Mouse (Mus musculus): Measurements from ENCODE around the gene Gm15013. TPM values are rescaled to one million over a fixed set of nuclear protein-coding genes. Genes with fewer than 3 reads are reported as not detected.
A peak's percentile ranks its signal among the peaks of the same experiment; 100 is the strongest.

Gm15013 gene
- polyA plus RNA-seq, 2 experiments = not detected

DNA sequence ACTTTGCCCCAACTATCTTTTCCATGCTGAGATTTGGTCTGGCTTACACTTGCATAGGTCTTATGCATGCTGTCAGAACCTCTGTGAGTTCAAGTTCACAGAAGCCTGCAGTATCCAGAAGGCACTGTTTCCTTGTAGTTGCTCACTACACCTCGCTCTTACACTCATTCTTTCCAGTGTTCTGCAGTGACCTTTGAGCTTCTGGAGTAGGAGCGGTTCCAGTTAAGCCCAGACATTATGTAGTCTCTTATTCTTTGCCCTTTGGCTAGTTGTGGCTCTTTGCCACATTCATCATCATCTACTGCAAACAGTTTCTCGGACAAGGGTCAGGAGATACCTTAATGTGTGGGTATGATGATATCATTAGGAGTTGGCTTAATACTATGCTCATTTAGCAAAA lies 16.3 kb upstream of the Gm15013 start:
- no peak overlapping the region for H3K27ac ChIP-seq
- ATAC-seq (ENCODE audit: insufficient read depth) (no peak), DNase-seq (ENCODE audit: low read depth in 3 of 3, low spot score in 3 of 3) (no peak)
- TF ChIP-seq EP300 (IDR thresholded peaks at IDR 0.05; ENCODE audit: low read depth) (no peak), CTCF (IDR thresholded peaks at IDR 0.05; ENCODE audit: low read depth) (no peak)
- H3K4me1 ChIP-seq (replicated peaks; ENCODE audit: control insufficient read depth in 2 of 2, insufficient read depth in 2 of 2, low read length in 1 of 2) = no peaks in the 10 kb centered on the region
- 72% methylated on average over 3 of the region's 3 CpGs for WGBS (ENCODE audit: insufficient replicate concordance)
- H3K4me3 ChIP-seq (ENCODE audit: insufficient read depth in 1 of 2, low read depth in 2 of 2, low read length in 2 of 2) = no peak overlapping the region
- H3K27me3 ChIP-seq (ENCODE audit: control insufficient read depth, insufficient read depth, low read length) = no peaks in the 10 kb centered on the region
- no peaks in the 10 kb centered on the region for H3K9me3 ChIP-seq (ENCODE audit: control insufficient read depth, low read length)
- no peaks in the 10 kb centered on the region for H3K36me3 ChIP-seq (replicated peaks; ENCODE audit: control insufficient read depth, insufficient read depth, low read depth)
- H3K9ac ChIP-seq (replicated peaks) = no peak overlapping the region
- no peak overlapping the region for H3K4me2 ChIP-seq (ENCODE audit: low read depth)

DNA sequence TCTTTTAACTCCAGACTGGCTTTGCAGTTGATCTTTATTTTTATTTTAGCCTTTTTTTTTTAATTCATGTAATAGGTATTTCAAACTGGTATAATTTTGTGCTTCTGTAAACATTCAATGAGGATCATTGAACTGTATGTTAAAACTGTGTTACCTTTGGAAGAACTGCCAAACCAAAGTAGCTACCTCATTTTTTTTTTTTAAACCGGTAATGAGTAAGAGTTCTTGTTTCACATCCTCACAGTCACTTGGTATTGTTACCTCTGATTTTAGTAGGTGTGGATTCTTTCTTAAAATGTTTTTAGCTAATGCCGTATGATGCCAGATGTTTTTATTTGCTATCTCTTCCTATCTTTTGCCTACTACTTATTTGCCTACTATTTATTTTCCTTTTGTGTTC lies 8.1 kb upstream of the Gm15013 start:
- DNase-seq (ENCODE audit: low read depth in 3 of 3, low spot score in 3 of 3) (no peak), ATAC-seq (ENCODE audit: insufficient read depth) (no peak)
- Histone ChIP-seq H3K4me2 (ENCODE audit: low read depth) (no peak overlapping the region), H3K9me3 (ENCODE audit: control insufficient read depth, low read length) (no peaks in the 10 kb centered on the region), H3K36me3 (replicated peaks; ENCODE audit: control insufficient read depth, insufficient read depth, low read depth) (no peaks in the 10 kb centered on the region), H3K4me3 (ENCODE audit: insufficient read depth in 1 of 2, low read depth in 2 of 2, low read length in 2 of 2) (no peak overlapping the region), H3K9ac (replicated peaks) (no peak overlapping the region), H3K4me1 (replicated peaks; ENCODE audit: control insufficient read depth in 2 of 2, insufficient read depth in 2 of 2, low read length in 1 of 2) (no peaks in the 10 kb centered on the region), H3K27ac (no peak overlapping the region), H3K27me3 (ENCODE audit: control insufficient read depth, insufficient read depth, low read length) (no peaks in the 10 kb centered on the region)
- WGBS (ENCODE audit: insufficient replicate concordance) = 63% methylated on average over 2 of the region's 2 CpGs
- TF ChIP-seq EP300 (IDR thresholded peaks at IDR 0.05; ENCODE audit: low read depth) (no peak), CTCF (IDR thresholded peaks at IDR 0.05; ENCODE audit: low read depth) (no peak)

DNA sequence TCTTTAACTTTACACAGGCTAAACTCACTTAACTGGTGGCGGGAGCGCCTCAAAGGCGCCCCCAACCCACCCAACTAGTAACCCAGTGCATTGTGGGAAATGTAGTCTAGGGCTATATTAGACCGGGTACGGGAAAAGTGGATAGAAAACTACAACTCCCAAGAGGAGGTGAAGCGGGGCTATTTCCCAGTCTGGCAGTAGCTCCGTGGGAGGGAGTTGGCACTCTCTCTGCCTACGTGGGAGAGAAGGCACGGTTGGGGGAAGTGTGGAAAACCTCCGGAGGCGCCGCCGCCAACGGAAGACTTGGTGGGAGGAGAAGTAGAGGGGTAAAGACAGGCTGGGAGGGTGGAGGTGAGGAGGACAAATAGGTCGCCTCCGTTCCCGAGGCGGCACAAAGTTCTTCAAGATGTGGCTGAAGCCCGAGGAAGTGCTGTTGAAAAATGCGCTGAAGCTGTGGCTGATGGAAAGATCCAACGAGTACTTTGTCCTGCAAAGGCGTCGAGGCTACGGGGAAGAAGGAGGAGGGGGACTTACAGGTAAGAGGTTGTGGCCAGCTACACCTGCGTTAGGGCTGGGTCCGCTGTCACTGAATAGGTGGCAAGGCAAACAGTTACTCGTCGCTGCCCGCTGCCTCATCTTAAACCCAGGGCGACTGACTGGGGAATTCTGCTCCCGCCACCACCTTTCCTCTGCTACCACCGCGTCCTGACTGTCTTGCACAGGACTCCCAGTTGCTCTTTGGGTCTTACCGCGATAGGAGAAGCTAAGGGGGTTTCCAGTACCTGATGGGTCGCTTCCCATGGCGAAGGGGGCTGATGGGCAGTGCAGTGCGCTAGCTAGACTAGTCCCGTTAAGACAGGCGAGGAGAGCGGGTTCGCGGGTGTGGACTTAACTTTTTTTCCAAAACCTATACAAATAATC lies 29.2 kb downstream of the Gm15013 start, which contains the start of gene Tbc1d8b:
TSS of gene Tbc1d8b (plus strand) at position 222 of the 921 bp plus-strand sequence.
- no peaks in the 10 kb centered on the region for H3K9me3 ChIP-seq (ENCODE audit: control insufficient read depth, low read length)
- no peaks in the 10 kb centered on the region for H3K4me1 ChIP-seq (replicated peaks; ENCODE audit: control insufficient read depth in 2 of 2, insufficient read depth in 2 of 2, low read length in 1 of 2)
- ATAC-seq (ENCODE audit: insufficient read depth) = peak; percentile 99
- no peaks in the 10 kb centered on the region for H3K36me3 ChIP-seq (replicated peaks; ENCODE audit: control insufficient read depth, insufficient read depth, low read depth)
- no peak within 1 kb of the TSS for H3K27ac ChIP-seq
- peak; percentile 67 to 72 (median 68) for DNase-seq (ENCODE audit: low read depth in 3 of 3, low spot score in 3 of 3)
- peak within 1 kb of the TSS; percentile 72 for H3K4me2 ChIP-seq (ENCODE audit: low read depth)
- no peaks in the 10 kb centered on the region for H3K27me3 ChIP-seq (ENCODE audit: control insufficient read depth, insufficient read depth, low read length)
- WGBS (ENCODE audit: insufficient replicate concordance) = 10% methylated on average over 43 of the region's 43 CpGs
- H3K9ac ChIP-seq (replicated peaks) = peak within 1 kb of the TSS; percentile 69
- TF ChIP-seq EP300 (IDR thresholded peaks at IDR 0.05; ENCODE audit: low read depth) = no peak
- no peak for TF ChIP-seq CTCF (IDR thresholded peaks at IDR 0.05; ENCODE audit: low read depth)
- peak within 1 kb of the TSS; percentile 63 to 99 for H3K4me3 ChIP-seq (ENCODE audit: insufficient read depth in 1 of 2, low read depth in 2 of 2, low read length in 2 of 2)

DNA sequence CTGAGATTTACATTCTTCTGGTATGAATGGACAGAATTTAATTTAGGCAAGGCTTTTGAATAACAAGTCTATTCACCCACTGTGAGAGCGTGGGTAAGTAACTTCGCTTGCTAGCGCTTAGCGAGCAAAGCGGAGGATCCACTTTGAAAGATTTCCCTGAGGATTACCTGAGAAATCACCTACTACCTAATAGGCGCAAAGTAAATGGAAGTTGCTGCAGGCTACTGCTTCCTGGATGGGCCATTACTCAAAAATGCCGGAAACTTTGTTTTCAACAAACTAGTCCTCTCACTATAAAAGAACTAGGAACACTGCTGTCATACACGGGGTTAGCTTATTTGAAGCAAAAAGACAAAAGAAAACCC lies 29.9 kb downstream of the Gm15013 start:
- Histone ChIP-seq H3K36me3 (replicated peaks; ENCODE audit: control insufficient read depth, insufficient read depth, low read depth) (no peaks in the 10 kb centered on the region), H3K9ac (replicated peaks) (peak overlapping the region; percentile 69), H3K27ac (no peak overlapping the region), H3K9me3 (ENCODE audit: control insufficient read depth, low read length) (no peaks in the 10 kb centered on the region), H3K4me2 (ENCODE audit: low read depth) (peak overlapping the region; percentile 72), H3K27me3 (ENCODE audit: control insufficient read depth, insufficient read depth, low read length) (no peaks in the 10 kb centered on the region), H3K4me3 (ENCODE audit: insufficient read depth in 1 of 2, low read depth in 2 of 2, low read length in 2 of 2) (peak overlapping the region; percentile 63 to 99), H3K4me1 (replicated peaks; ENCODE audit: control insufficient read depth in 2 of 2, insufficient read depth in 2 of 2, low read length in 1 of 2) (no peaks in the 10 kb centered on the region)
- no peak for TF ChIP-seq EP300 (IDR thresholded peaks at IDR 0.05; ENCODE audit: low read depth)
- no peak for TF ChIP-seq CTCF (IDR thresholded peaks at IDR 0.05; ENCODE audit: low read depth)
- 12% methylated on average over 8 of the region's 8 CpGs for WGBS (ENCODE audit: insufficient replicate concordance)
- ATAC-seq (ENCODE audit: insufficient read depth) = peak; percentile 38
- no peak for DNase-seq (ENCODE audit: low read depth in 3 of 3, low spot score in 3 of 3)

GRCm38 (mm10) chrX:139665829-139666228 lies 48.5 kb downstream of the Gm15013 start:
- H3K27me3 ChIP-seq (ENCODE audit: control insufficient read depth, insufficient read depth, low read length) = no peaks in the 10 kb centered on the region
- no peak overlapping the region for H3K4me3 ChIP-seq (ENCODE audit: insufficient read depth in 1 of 2, low read depth in 2 of 2, low read length in 2 of 2)
- no peak for DNase-seq (ENCODE audit: low read depth in 3 of 3, low spot score in 3 of 3)

More at GRCm38 (mm10) chrX:139665829-139666228, 48.5 kb downstream of the Gm15013 start:
- no peak for ATAC-seq (ENCODE audit: insufficient read depth)
- Histone ChIP-seq H3K4me1 (replicated peaks; ENCODE audit: control insufficient read depth in 2 of 2, insufficient read depth in 2 of 2, low read length in 1 of 2) (no peaks in the 10 kb centered on the region), H3K4me2 (ENCODE audit: low read depth) (no peak overlapping the region), H3K27ac (no peak overlapping the region), H3K36me3 (replicated peaks; ENCODE audit: control insufficient read depth, insufficient read depth, low read depth) (no peaks in the 10 kb centered on the region), H3K9me3 (ENCODE audit: control insufficient read depth, low read length) (no peaks in the 10 kb centered on the region), H3K9ac (replicated peaks) (no peak overlapping the region)
- TF ChIP-seq CTCF (IDR thresholded peaks at IDR 0.05; ENCODE audit: low read depth) (no peak), EP300 (IDR thresholded peaks at IDR 0.05; ENCODE audit: low read depth) (no peak)
- 70% methylated on average over 2 of the region's 2 CpGs for WGBS (ENCODE audit: insufficient replicate concordance)

Other genes with a start within 250 kb of the Gm15013 start
- 0.30 and 0.46 TPM in 2 replicates for gene D330045A20Rik, start 234.1 kb downstream of the Gm15013 start, polyA plus RNA-seq (2012; rRNA removed)
- gene D330045A20Rik, start 234.1 kb downstream of the Gm15013 start, polyA plus RNA-seq (2014; fragmentation: Nextera tagmentation; extraction: Ambion mirVana) = 1.1 and 1.2 TPM in 2 replicates
- 9.1 and 13.6 TPM in 2 replicates for gene Rnf128, start 151.2 kb downstream of the Gm15013 start, polyA plus RNA-seq (2012; rRNA removed)
- 41.4 and 45.2 TPM in 2 replicates for gene Rnf128, start 151.2 kb downstream of the Gm15013 start, polyA plus RNA-seq (2014; fragmentation: Nextera tagmentation; extraction: Ambion mirVana)
- 0.88 and 1.3 TPM in 2 replicates for gene Tbc1d8b, start 29.5 kb downstream of the Gm15013 start, polyA plus RNA-seq (2012; rRNA removed)
- 0.14 and 0.28 TPM in 2 replicates for gene Tbc1d8b, start 29.5 kb downstream of the Gm15013 start, polyA plus RNA-seq (2014; fragmentation: Nextera tagmentation; extraction: Ambion mirVana)
- 0.08 TPM in 1 of 2 replicates, not detected in the other for gene Ripply1, start 67.9 kb upstream of the Gm15013 start, polyA plus RNA-seq (2012; rRNA removed)
- not detected in 2 replicates for gene Ripply1, start 67.9 kb upstream of the Gm15013 start, polyA plus RNA-seq (2014; fragmentation: Nextera tagmentation; extraction: Ambion mirVana)
- 0.11 and 0.19 TPM in 2 replicates for gene Cldn2, start 86.3 kb upstream of the Gm15013 start, polyA plus RNA-seq (2012; rRNA removed)
- gene Cldn2, start 86.3 kb upstream of the Gm15013 start, polyA plus RNA-seq (2014; fragmentation: Nextera tagmentation; extraction: Ambion mirVana) = 0.18 TPM in 1 of 2 replicates, not detected in the other
- 6.6 and 9.4 TPM in 2 replicates for gene Morc4, start 157.2 kb upstream of the Gm15013 start, polyA plus RNA-seq (2012; rRNA removed)
- 17.7 and 19.0 TPM in 2 replicates for gene Morc4, start 157.2 kb upstream of the Gm15013 start, polyA plus RNA-seq (2014; fragmentation: Nextera tagmentation; extraction: Ambion mirVana)